Mouse (Mus musculus): ENCODE measurements around the gene Yae1d1.

DNA sequence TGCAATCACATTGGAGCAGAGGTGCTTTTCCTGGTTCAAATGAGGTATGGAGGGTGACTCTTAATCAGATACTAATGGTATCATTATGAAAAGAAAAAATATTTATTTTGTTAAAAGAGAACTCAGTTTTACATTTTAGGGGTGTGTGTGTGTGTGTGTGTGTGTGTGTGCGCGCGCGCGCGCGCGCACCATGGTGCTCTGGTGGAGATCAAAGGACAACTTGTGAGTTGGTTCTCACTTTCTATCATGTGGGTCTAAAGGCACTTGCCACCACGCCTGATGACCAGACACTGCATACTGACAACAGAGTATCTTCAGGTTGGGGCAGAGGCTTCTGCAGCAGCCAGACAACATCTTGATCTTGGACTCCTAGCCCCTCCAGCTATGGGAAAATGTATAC is 18.4 kb downstream of the Yae1d1 start:
- TF ChIP-seq CTCF (IDR thresholded peaks at IDR 0.05; ENCODE audit: control insufficient read depth, insufficient read depth, low read length) (no peak), POLR2A (IDR thresholded peaks at IDR 0.05; ENCODE audit: borderline replicate concordance, control insufficient read depth, low read depth, low read length) (no peak)

Data from bone marrow, adult 2 months (tissue).